32 mouse cellular contexts compared by ENCODE assay signal in genomic region chr4:148325057-148325456, GRCm38 (mm10). TPM values are rescaled to one million over a fixed set of nuclear protein-coding genes. Genes with fewer than 3 reads are reported as not detected.
A peak's percentile ranks its signal among the peaks of the same experiment; 100 is the strongest.
DNase-seq lines count a peak whose midpoint lies in the region; ATAC-seq and TF ChIP-seq lines count a peak whose summit lies in the region.
"Had no signal": no experiment of that assay in that cellular context is flagged by ENCODE, and none has a peak within 500 bp of the region (broad histone marks: within the 10 kb centered on the region; RNA-seq: fewer than 3 reads in every experiment).

No protein-coding gene starts in this region.

- no peaks in the 10 kb centered on the region for H3K9me3 ChIP-seq in hindbrain, embryonic 10.5 days
- H3K9me3 ChIP-seq in hindbrain, postnatal 0 days (ENCODE audit: low read length) = no peaks in the 10 kb centered on the region
- no peaks in the 10 kb centered on the region for H3K9me3 ChIP-seq in forebrain, postnatal 0 days (ENCODE audit: low read length)
- H3K9me3 ChIP-seq: embryonic facial prominence, embryonic 13.5 days; heart, embryonic 13.5 days; midbrain, embryonic 12.5 days; neural tube, embryonic 12.5 days had no signal

- WGBS in hindbrain, embryonic 10.5 days = 35% methylated on average over 2 of the region's 2 CpGs
- 20% methylated on average over 2 of the region's 2 CpGs for WGBS in hindbrain, postnatal 0 days
- 14% methylated on average over 2 of the region's 2 CpGs for WGBS in forebrain, postnatal 0 days

- TF ChIP-seq CTCF in hindbrain, postnatal 0 days (IDR thresholded peaks at IDR 0.05; ENCODE audit: low read depth) = no peak
- TF ChIP-seq CTCF in forebrain, postnatal 0 days (IDR thresholded peaks at IDR 0.05; ENCODE audit: low read depth) = no peak

- no peak for ATAC-seq in hindbrain, postnatal 0 days
- ATAC-seq in forebrain, postnatal 0 days = peak; percentile 8; the same call in 1 of the 2 replicates
- ATAC-seq: CD4-positive, CD25-positive, alpha-beta regulatory T cell, adult 4 months; intestine, embryonic 16.5 days had no signal

- H3K27me3 ChIP-seq in hindbrain, embryonic 10.5 days (ENCODE audit: insufficient read depth, poor library complexity, severe bottlenecking) = peaks cover 34% of the 10 kb centered on the region
- no peaks in the 10 kb centered on the region; the same call in 1 of the 2 replicates for H3K27me3 ChIP-seq in hindbrain, postnatal 0 days (ENCODE audit: insufficient read depth, low read length)
- peaks cover 4% of the 10 kb centered on the region; the same call in 1 of the 2 replicates for H3K27me3 ChIP-seq in forebrain, postnatal 0 days (ENCODE audit: insufficient read depth, low read length)

- H3K36me3 ChIP-seq in hindbrain, embryonic 10.5 days = no peaks in the 10 kb centered on the region
- no peaks in the 10 kb centered on the region for H3K36me3 ChIP-seq in hindbrain, postnatal 0 days (ENCODE audit: insufficient read depth, low read length)
- H3K36me3 ChIP-seq in forebrain, postnatal 0 days (ENCODE audit: insufficient read depth) = no peaks in the 10 kb centered on the region
- H3K36me3 ChIP-seq: embryonic facial prominence, embryonic 13.5 days; heart, embryonic 13.5 days; midbrain, embryonic 12.5 days; neural tube, embryonic 12.5 days had no signal

- no peak overlapping the region for H3K4me2 ChIP-seq in hindbrain, postnatal 0 days (ENCODE audit: low read depth, low read length)
- no peak overlapping the region for H3K4me2 ChIP-seq in forebrain, postnatal 0 days (ENCODE audit: low read depth)
- H3K4me2 ChIP-seq: embryonic facial prominence, embryonic 13.5 days; heart, embryonic 13.5 days; midbrain, embryonic 12.5 days; neural tube, embryonic 12.5 days had no signal

- no peak overlapping the region for H3K4me3 ChIP-seq in hindbrain, embryonic 10.5 days
- no peak overlapping the region for H3K4me3 ChIP-seq in hindbrain, postnatal 0 days (ENCODE audit: low read length)
- H3K4me3 ChIP-seq in forebrain, postnatal 0 days (ENCODE audit: low read depth, low read length) = no peak overlapping the region
- H3K4me3 ChIP-seq: embryonic facial prominence, embryonic 13.5 days; heart, embryonic 13.5 days; midbrain, embryonic 12.5 days; myocyte; neural tube, embryonic 12.5 days had no signal

- DNase-seq in hindbrain, embryonic 10.5 days (ENCODE audit: low spot score) = no peak
- DNase-seq in hindbrain, postnatal 0 days (ENCODE audit: low spot score) = no peak
- peak; percentile 36 for DNase-seq in retina, postnatal 1 day
- DNase-seq in retina, embryonic 14.5 days (ENCODE audit: low spot score) = no peak
- no peak for DNase-seq in forebrain, postnatal 0 days
- DNase-seq in layer of hippocampus, adult 9-10 months (ENCODE audit: low spot score) = no peak
- DNase-seq in right cerebral cortex, postnatal 10 days (ENCODE audit: low spot score in 2 of 2) = no peak
- DNase-seq: adrenal gland, postnatal 25 days; cerebellum, adult 2 months; cerebellum, postnatal 25 days; gastrocnemius, postnatal 10 days; heart, postnatal 10 days; kidney, adult 8-10 months; kidney, postnatal 4 days; layer of hippocampus, postnatal 36 days; liver; lung, adult 2 months; lung, postnatal 10 days; right cerebral cortex, postnatal 14 days; thymus, postnatal 4 days had no signal

- 0 out of 2 replicates have a peak overlapping the region, but pooled peaks have one; percentile 6 for H3K27ac ChIP-seq in hindbrain, embryonic 10.5 days
- H3K27ac ChIP-seq in hindbrain, postnatal 0 days = no peak overlapping the region
- no peak overlapping the region for H3K27ac ChIP-seq in forebrain, postnatal 0 days (ENCODE audit: low read depth, low read length)
- H3K27ac ChIP-seq: embryonic facial prominence, embryonic 13.5 days; heart, embryonic 13.5 days; kidney, postnatal 0 days; liver, embryonic 14.5 days; midbrain, embryonic 12.5 days; neural tube, embryonic 12.5 days had no signal

- H3K9ac ChIP-seq in hindbrain, postnatal 0 days (replicated peaks; ENCODE audit: low read length) = no peak overlapping the region
- no peak overlapping the region for H3K9ac ChIP-seq in forebrain, postnatal 0 days
- H3K9ac ChIP-seq: embryonic facial prominence, embryonic 13.5 days; heart, embryonic 13.5 days; liver, embryonic 14.5 days; midbrain, embryonic 12.5 days; neural tube, embryonic 12.5 days had no signal

- peaks cover 87% of the 10 kb centered on the region for H3K4me1 ChIP-seq in hindbrain, embryonic 10.5 days (replicated peaks)
- peaks cover 9% of the 10 kb centered on the region for H3K4me1 ChIP-seq in hindbrain, postnatal 0 days (ENCODE audit: insufficient read depth, low read length)
- H3K4me1 ChIP-seq in forebrain, postnatal 0 days (ENCODE audit: insufficient read depth) = peaks cover 21% of the 10 kb centered on the region

RNA-seq across cellular contexts. Expression of gene Disp3, which starts 37.3 kb away (rescaled TPM):
- polyA plus RNA-seq in hindbrain, embryonic 10.5 days (2016; fragmentation: Nextera tagmentation; extraction: Ambion mirVana) = 3.7 and 10.7 TPM in 2 replicates
- total RNA-seq in hindbrain, postnatal 0 days (2014; rRNA removed) = 31.6 and 53.0 TPM in 2 replicates
- 7.7 and 8.4 TPM in 2 replicates for polyA plus RNA-seq in hindbrain, postnatal 0 days (2015; fragmentation: Nextera tagmentation; extraction: Ambion mirVana)
- 13.2 and 17.3 TPM in 2 replicates for total RNA-seq in forebrain, postnatal 0 days (2014; rRNA removed)
- polyA plus RNA-seq in forebrain, postnatal 0 days (2015; fragmentation: Nextera tagmentation; extraction: Ambion mirVana) = 4.1 and 6.1 TPM in 2 replicates
- total RNA-seq: hematopoietic stem cell, adult 5-6 weeks; megakaryocyte progenitor cell, adult 5-6 weeks had no signal
- polyA plus RNA-seq: CD4-positive, CD25-positive, alpha-beta regulatory T cell, adult 4 months; liver, embryonic 14.5 days; lung, adult 2 months; thymus, postnatal 0 days had no signal
